Mouse (Mus musculus) heart, adult 9 months (tissue): Measurements from ENCODE around the gene Nptxr.

Source experiments
- DNase-seq, 2 experiments: peaks; one replicate each; pipeline ENCODE4 v3.0.0; 2022; ENCODE audit warnings: low spot score in 2 of 2

Nptxr gene

GRCm38 (mm10) chr15:79753420-79753752, 51.2 kb downstream of the Nptxr start:
- no peak for DNase-seq

- peak in 1 of 2 experiments; percentile 75 for DNase-seq
These were observed 51.7 kb downstream of the Nptxr start for GRCm38 (mm10) chr15:79752742-79753419.

GRCm38 (mm10) chr15:79751772-79752171, 52.8 kb downstream of the Nptxr start:
- no peak for DNase-seq

- no peak for DNase-seq
These were observed 54.3 kb downstream of the Nptxr start for GRCm38 (mm10) chr15:79750266-79750665.

- no peak for DNase-seq
These were observed 55.4 kb downstream of the Nptxr start for GRCm38 (mm10) chr15:79749162-79749561.

- no peak for DNase-seq
These were observed 56.6 kb downstream of the Nptxr start for GRCm38 (mm10) chr15:79747998-79748397.

GRCm38 (mm10) chr15:79745883-79746282, 58.7 kb downstream of the Nptxr start:
- no peak for DNase-seq

GRCm38 (mm10) chr15:79745312-79745711, 59.3 kb downstream of the Nptxr start:
- DNase-seq: no peak

GRCm38 (mm10) chr15:79744742-79745141, 59.8 kb downstream of the Nptxr start:
- no peak for DNase-seq

- no peak for DNase-seq
These were observed 60.6 kb downstream of the Nptxr start for GRCm38 (mm10) chr15:79744001-79744400.

GRCm38 (mm10) chr15:79742706-79743023, 61.9 kb downstream of the Nptxr start:
- no peak for DNase-seq

- DNase-seq: peak; percentile 92 to 93
These were observed 62.5 kb downstream of the Nptxr start, which contains the start of gene Sun2 for GRCm38 (mm10) chr15:79741921-79742705. TSS of gene Sun2 (minus strand) at chr15:79742536.

GRCm38 (mm10) chr15:79741173-79741858, 63.2 kb downstream of the Nptxr start:
- peak in 1 of 2 experiments; percentile 46 for DNase-seq

- DNase-seq: no peak
These were observed 63.8 kb downstream of the Nptxr start for GRCm38 (mm10) chr15:79740739-79741138.
